24 mouse cellular contexts compared by ENCODE assay signal in the genomic region with DNA sequence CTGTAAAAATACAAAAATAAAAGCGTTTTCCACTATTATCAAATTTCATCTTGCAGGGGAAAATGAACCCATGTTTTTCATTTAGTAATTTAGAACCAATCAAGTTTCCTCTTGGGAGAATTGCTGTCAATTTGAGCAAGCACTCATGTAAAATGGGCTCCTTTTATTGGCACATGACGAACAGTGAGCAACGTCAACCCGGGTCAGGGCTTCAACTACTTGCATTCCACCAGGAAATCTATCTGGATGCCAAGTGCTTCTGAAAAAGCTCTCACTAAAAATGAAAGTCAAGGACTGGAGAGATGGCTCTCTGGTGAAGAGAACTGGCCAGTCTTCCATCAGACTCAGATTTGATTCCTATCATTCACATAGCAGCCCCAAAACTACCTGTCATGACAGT. TPM values are rescaled to one million over a fixed set of nuclear protein-coding genes. Genes with fewer than 3 reads are reported as not detected.
DNase-seq lines count a peak whose midpoint lies in the region; ATAC-seq lines count a peak whose summit lies in the region.
"Had no signal": no experiment of that assay in that cellular context is flagged by ENCODE, and none has a peak within 500 bp of the region (broad histone marks: within the 10 kb centered on the region; RNA-seq: fewer than 3 reads in every experiment).

No protein-coding gene starts in this region.

- peak overlapping the region; percentile 95 for H3K27ac ChIP-seq in lung, embryonic 16.5 days (ENCODE audit: low read length)
- H3K27ac ChIP-seq in hindbrain, embryonic 14.5 days: no peak overlapping the region
- H3K27ac ChIP-seq in midbrain, embryonic 16.5 days (ENCODE audit: low read length): no peak overlapping the region
- H3K27ac ChIP-seq: embryonic facial prominence, embryonic 13.5 days; forebrain, embryonic 13.5 days; gastrocnemius, adult 2 months; heart, embryonic 10.5 days; heart, embryonic 15.5 days; hindbrain, embryonic 10.5 days; hindbrain, embryonic 15.5 days had no signal

- no peak overlapping the region for H3K4me3 ChIP-seq in lung, embryonic 16.5 days (ENCODE audit: low read length)
- H3K4me3 ChIP-seq in hindbrain, embryonic 14.5 days (replicated peaks; ENCODE audit: low read length): no peak overlapping the region
- H3K4me3 ChIP-seq in midbrain, embryonic 16.5 days (ENCODE audit: low read depth, low read length): no peak overlapping the region
- H3K4me3 ChIP-seq: embryonic facial prominence, embryonic 13.5 days; forebrain, embryonic 13.5 days; gastrocnemius, adult 2 months; heart, embryonic 10.5 days; heart, embryonic 15.5 days; hindbrain, embryonic 10.5 days; hindbrain, embryonic 15.5 days had no signal

- H3K9me3 ChIP-seq in lung, embryonic 16.5 days (ENCODE audit: control insufficient read depth, low read length): no peaks in the 10 kb centered on the region
- no peaks in the 10 kb centered on the region for H3K9me3 ChIP-seq in hindbrain, embryonic 14.5 days (ENCODE audit: control insufficient read depth, low read length)
- no peaks in the 10 kb centered on the region for H3K9me3 ChIP-seq in midbrain, embryonic 16.5 days (replicated peaks; ENCODE audit: control insufficient read depth, low read length, poor library complexity, severe bottlenecking)
- H3K9me3 ChIP-seq: embryonic facial prominence, embryonic 13.5 days; forebrain, embryonic 13.5 days; heart, embryonic 10.5 days; heart, embryonic 15.5 days; hindbrain, embryonic 10.5 days; hindbrain, embryonic 15.5 days had no signal

- no peak for ATAC-seq in lung, embryonic 16.5 days (ENCODE audit: low read depth)
- ATAC-seq in hindbrain, embryonic 14.5 days (ENCODE audit: low FRiP score): no peak
- no peak for ATAC-seq in midbrain, embryonic 16.5 days
- ATAC-seq: activated CD4-positive, CD25-positive, alpha-beta regulatory T cell, adult 4 months; forebrain, embryonic 13.5 days; forebrain, postnatal 0 days; Patski had no signal

- peaks cover 14% of the 10 kb centered on the region for H3K4me1 ChIP-seq in lung, embryonic 16.5 days (replicated peaks; ENCODE audit: control insufficient read depth, insufficient read depth, low read length)
- H3K4me1 ChIP-seq in hindbrain, embryonic 14.5 days (replicated peaks; ENCODE audit: control insufficient read depth, insufficient read depth, low read length): no peaks in the 10 kb centered on the region
- H3K4me1 ChIP-seq in midbrain, embryonic 16.5 days (ENCODE audit: control insufficient read depth, insufficient read depth, low read length): peaks cover 5% of the 10 kb centered on the region
- H3K4me1 ChIP-seq: embryonic facial prominence, embryonic 13.5 days; heart, embryonic 10.5 days had no signal

- H3K4me2 ChIP-seq in lung, embryonic 16.5 days (ENCODE audit: low read depth, low read length): peak overlapping the region; percentile 9
- no peak overlapping the region for H3K4me2 ChIP-seq in hindbrain, embryonic 14.5 days (replicated peaks)
- H3K4me2 ChIP-seq in midbrain, embryonic 16.5 days (ENCODE audit: low read length): no peak overlapping the region
- H3K4me2 ChIP-seq: embryonic facial prominence, embryonic 13.5 days; forebrain, embryonic 13.5 days; heart, embryonic 15.5 days; hindbrain, embryonic 15.5 days had no signal

- H3K36me3 ChIP-seq in lung, embryonic 16.5 days (ENCODE audit: control insufficient read depth, insufficient read depth, low read length): no peaks in the 10 kb centered on the region
- H3K36me3 ChIP-seq in hindbrain, embryonic 14.5 days (replicated peaks; ENCODE audit: control insufficient read depth, insufficient read depth): no peaks in the 10 kb centered on the region
- no peaks in the 10 kb centered on the region for H3K36me3 ChIP-seq in midbrain, embryonic 16.5 days (ENCODE audit: control insufficient read depth, insufficient read depth, low read length)
- H3K36me3 ChIP-seq: embryonic facial prominence, embryonic 13.5 days; heart, embryonic 10.5 days; heart, embryonic 15.5 days; hindbrain, embryonic 10.5 days; hindbrain, embryonic 15.5 days had no signal

- WGBS in lung, embryonic 16.5 days: 44% methylated on average over 4 of the region's 4 CpGs
- WGBS in hindbrain, embryonic 14.5 days: 87% methylated on average over 4 of the region's 4 CpGs
- 83% methylated on average over 4 of the region's 4 CpGs for WGBS in midbrain, embryonic 16.5 days

- no peak overlapping the region for H3K9ac ChIP-seq in lung, embryonic 16.5 days (ENCODE audit: low read length)
- H3K9ac ChIP-seq in hindbrain, embryonic 14.5 days: no peak overlapping the region
- H3K9ac ChIP-seq in midbrain, embryonic 16.5 days (ENCODE audit: low read depth, low read length): no peak overlapping the region
- H3K9ac ChIP-seq: embryonic facial prominence, embryonic 13.5 days; forebrain, embryonic 13.5 days; forebrain, postnatal 0 days; heart, embryonic 15.5 days; hindbrain, embryonic 15.5 days had no signal

- DNase-seq in gastrocnemius, adult 18-20 months (ENCODE audit: low spot score): peak; percentile 4
- no peak for DNase-seq in gastrocnemius, postnatal 25 days
- DNase-seq in lung, adult 18-20 months: no peak
- DNase-seq in lung, postnatal 36 days: peak; percentile 57
- no peak for DNase-seq in hindbrain, embryonic 14.5 days (ENCODE audit: low spot score)
- DNase-seq: adrenal gland, adult 2 months; adrenal gland, postnatal 25 days; cerebellum, adult 2 months; cerebellum, postnatal 25 days; forebrain, postnatal 0 days; gastrocnemius, adult 2 months; gastrocnemius, postnatal 36 days; heart, adult 11 months had no signal

- H3K27me3 ChIP-seq in lung, embryonic 16.5 days (ENCODE audit: control insufficient read depth, insufficient read depth, low read depth, low read length): no peaks in the 10 kb centered on the region
- H3K27me3 ChIP-seq in hindbrain, embryonic 14.5 days (ENCODE audit: control insufficient read depth, insufficient read depth, low read length): no peaks in the 10 kb centered on the region
- no peaks in the 10 kb centered on the region for H3K27me3 ChIP-seq in midbrain, embryonic 16.5 days (ENCODE audit: control insufficient read depth, insufficient read depth, low read depth, low read length)
- H3K27me3 ChIP-seq: forebrain, embryonic 13.5 days; heart, embryonic 15.5 days; hindbrain, embryonic 15.5 days; Patski had no signal

RNA-seq across cellular contexts. Expression of a gene that starts 44.0 kb away (rescaled TPM):
- total RNA-seq in gastrocnemius, adult 18-20 months (2021): 1 to 10 TPM; 2.0 to 2.7 TPM
- total RNA-seq in gastrocnemius, postnatal 25 days (2021): 1 to 10 TPM; 4.8 to 6.0 TPM
- polyA plus RNA-seq in lung, embryonic 16.5 days (2015; fragmentation: Nextera tagmentation; extraction: Ambion mirVana): 43.9 and 44.3 TPM in 2 replicates
- polyA plus RNA-seq in hindbrain, embryonic 14.5 days (2014; fragmentation: Nextera tagmentation; extraction: Ambion mirVana): 41.9 and 50.6 TPM in 2 replicates
- polyA plus RNA-seq in midbrain, embryonic 16.5 days (2015; fragmentation: Nextera tagmentation; extraction: Ambion mirVana): 38.5 and 43.2 TPM in 2 replicates
- polyA plus RNA-seq: C2C12 had no signal

Comparison
In these comparisons a context has a peak if more than half of its experiments do, and no peak if none do; other contexts are left out.
1. DNase-seq: peak in gastrocnemius, adult 18-20 months (single experiment) and lung, postnatal 36 days (single experiment); none in gastrocnemius, postnatal 25 days (single experiment), lung, adult 18-20 months (0 of 2) and hindbrain, embryonic 14.5 days (single experiment).